Mouse (Mus musculus): ENCODE measurements around the gene Zc3h18. TPM values are rescaled to one million over a fixed set of nuclear protein-coding genes. Genes with fewer than 3 reads are reported as not detected.

Zc3h18 gene
- 10 to 100 TPM; 21.2 to 24.0 (median 22.4) TPM for total RNA-seq (2022)

GRCm38 (mm10) chr8:122376365-122377231, at the start of gene Zc3h18:
Gene Zc3h18, plus strand, starts transcription at chr8:122376609.
- DNase-seq (ENCODE audit: low spot score): peak; percentile 98

GRCm38 (mm10) chr8:122329072-122329471, 47.3 kb upstream of the Zc3h18 start:
- DNase-seq (ENCODE audit: low spot score): no peak

- DNase-seq (ENCODE audit: low spot score): no peak
These were observed 46.7 kb upstream of the Zc3h18 start for GRCm38 (mm10) chr8:122329553-122330239.

DNA sequence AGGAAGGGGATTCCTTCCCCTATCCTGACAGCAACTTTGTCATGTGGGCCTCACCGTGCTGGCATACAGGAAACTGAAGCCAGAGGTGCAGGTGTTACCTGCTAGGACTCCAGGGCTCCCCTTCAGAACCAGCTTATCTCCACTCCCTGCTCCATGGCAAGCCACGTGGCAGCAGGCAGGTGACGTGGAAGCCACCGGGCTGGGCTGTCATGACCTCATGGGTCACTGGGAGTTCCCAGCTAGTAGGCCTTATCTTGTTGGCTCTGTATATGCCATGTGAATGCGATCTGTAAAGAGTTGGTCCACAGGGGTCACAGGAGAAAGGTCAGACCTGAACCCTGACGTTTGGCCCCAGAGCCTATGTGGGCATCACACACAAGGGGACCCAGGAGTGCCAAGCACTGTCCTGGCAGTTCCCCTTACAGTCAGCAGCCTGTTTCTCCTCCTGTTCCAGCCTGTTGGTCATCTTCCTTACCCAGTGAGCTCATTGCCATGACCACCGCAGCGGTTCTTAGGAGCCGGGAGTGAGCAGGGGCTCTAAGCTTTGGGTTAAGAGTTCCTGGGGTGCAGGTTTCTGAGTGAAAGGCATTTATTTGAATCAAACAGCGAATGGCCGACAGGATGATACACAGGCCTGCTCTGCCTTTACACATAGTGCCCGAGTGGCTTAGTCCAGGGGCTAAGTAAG, 45.8 kb upstream of the Zc3h18 start:
- DNase-seq (ENCODE audit: low spot score): no peak

DNA sequence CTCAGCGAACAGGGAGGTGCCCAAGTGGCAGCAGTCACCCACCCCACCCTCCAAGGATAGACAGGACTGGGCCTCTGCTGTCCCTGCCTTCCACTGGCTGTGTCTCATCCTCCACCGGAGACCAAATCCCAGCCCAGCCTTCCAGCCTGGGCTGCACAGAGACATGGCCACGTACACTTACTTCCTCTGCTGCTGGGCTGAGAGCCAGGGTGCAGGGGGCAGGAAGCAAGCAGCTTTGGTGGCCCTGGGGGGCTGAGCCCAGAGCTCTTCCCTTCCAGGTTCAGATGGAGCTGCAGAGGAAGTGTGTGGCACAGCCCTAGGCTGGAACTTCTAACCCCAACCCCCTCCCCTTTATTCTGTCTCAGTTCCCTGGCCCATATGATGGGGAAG, 45.3 kb upstream of the Zc3h18 start:
- DNase-seq (ENCODE audit: low spot score): peak; percentile 73

DNA sequence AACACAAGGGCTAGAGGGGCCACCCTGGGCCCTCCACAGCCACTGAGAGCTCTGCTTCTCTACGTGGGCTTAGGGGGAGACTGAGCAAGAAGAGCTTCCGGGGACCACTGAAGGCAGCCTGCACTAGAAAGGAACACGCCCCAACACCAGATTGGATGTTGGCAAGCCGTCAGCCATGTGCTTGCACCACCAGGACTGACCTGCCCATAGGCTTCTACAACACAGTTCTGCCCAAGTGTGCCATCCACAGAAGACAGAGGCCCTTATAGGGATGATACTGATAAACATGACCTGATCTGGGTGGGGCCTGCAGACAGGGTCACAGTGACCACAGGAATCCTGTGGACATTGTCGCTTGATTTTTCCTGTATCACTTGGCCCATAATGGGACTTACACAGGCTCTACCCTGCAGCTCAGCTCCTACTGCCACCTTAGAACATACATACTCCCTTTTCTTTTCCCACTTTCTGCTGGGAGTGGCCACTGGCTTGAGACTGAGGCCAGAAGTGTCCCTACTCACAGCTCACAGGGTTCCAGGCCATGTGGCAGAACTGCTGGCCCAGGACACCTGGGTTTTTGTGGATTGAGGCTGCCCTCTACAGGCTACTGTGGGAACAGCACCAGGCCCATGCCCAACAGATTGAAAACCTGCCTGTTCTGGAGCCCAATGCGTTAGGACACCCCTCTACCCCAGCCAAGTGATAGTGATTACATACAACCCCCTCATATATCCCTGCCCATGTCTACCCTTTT, 43.5 kb upstream of the Zc3h18 start:
- DNase-seq (ENCODE audit: low spot score): peak; percentile 88

- DNase-seq (ENCODE audit: low spot score): no peak
These were observed 42.9 kb upstream of the Zc3h18 start for GRCm38 (mm10) chr8:122333531-122333930.

DNA sequence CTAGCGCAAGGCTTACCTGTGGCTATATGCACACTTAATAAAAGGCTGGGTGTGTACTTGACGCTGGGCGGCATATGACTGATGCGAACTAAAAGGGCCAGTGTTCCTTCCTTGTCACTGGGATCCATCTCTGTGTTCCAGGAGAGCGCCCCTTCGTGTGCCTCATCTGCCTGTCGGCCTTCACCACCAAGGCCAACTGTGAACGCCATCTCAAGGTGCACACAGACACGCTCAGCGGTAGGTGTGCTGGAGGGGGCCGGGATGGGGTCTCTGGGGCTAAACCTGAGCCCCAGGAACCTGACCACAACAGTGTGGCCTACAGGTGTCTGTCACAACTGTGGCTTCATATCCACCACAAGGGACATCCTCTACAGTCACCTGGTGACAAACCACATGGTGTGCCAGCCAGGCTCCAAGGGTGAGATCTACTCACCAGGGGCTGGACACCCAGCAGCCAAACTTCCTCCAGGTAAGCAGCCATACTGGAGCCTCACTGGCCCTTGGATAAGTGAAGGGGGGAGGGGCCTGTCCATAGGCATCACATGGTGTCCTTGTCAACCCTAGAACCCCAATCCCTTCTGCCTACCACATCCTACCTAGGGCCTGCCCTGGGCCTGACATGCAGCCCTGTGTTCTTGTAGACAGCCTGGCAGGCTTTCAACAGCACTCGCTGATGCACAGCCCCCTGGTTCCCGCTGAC, 41.5 kb upstream of the Zc3h18 start:
- no peak for DNase-seq (ENCODE audit: low spot score)

DNA sequence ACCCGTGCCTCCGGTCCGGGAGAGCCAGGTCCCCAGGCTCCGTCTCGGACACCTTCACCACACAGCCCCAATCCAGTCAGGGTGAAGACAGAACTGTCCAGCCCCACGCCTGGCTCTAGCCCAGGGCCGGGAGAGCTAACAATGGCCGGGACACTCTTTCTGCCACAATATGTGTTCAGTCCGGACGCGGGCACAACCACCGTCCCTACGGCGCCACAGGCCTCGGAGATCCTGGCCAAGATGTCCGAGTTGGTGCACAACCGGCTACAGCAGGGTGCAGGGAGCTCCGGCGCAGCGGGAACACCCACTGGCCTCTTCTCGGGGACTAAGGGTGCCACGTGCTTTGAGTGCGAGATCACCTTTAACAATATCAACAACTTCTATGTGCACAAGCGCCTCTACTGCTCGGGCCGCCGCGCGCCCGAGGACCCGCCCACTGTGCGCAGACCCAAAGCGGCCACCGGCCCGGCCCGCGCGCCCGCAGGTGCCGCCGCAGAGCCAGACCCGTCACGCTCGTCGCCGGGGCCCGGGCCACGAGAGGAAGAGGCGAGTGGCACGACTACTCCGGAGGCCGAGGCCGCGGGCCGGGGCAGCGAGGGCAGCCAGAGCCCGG, 40.7 kb upstream of the Zc3h18 start:
- DNase-seq (ENCODE audit: low spot score): no peak

- DNase-seq (ENCODE audit: low spot score): no peak
These were observed 40.0 kb upstream of the Zc3h18 start for GRCm38 (mm10) chr8:122336251-122336910.

DNA sequence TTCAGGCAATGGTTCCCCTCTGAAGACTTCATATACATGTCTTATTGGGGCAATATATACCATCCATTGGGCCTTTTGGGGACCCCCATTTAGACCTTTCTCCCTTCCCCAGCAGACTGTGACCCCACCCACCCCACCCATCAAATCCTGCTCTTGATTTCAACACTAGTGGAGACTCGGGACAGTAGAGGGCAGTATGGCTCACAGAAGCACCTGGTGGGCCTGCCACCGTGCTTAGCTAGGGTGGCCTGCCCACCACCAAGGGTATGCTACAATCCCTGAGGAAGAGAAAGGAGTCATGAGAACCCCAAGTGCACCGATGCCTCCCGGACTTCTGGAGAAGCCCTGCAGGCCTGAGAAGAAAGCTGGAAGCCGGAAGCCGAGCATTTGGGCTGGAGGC, 37.6 kb upstream of the Zc3h18 start:
- no peak for DNase-seq (ENCODE audit: low spot score)

DNA sequence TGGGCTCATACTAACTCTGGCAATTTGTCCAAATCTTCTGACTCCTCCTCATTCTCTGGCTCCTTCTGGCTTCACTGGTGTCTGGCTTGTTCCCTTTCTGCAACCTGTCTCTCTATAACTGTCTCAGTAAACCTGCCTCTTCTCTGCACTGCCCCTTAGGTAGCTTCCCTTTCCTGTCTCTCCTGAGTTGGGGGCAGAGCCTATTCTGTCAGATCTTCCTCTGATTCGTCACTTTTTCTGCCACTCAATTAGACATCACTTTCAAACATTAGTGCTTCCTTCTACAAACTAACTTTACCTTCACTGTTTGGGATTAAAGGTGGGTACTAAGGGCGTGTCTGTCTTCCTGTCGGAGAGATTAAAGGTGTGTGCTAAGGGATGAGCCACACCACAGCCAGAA, 35.6 kb upstream of the Zc3h18 start:
- no peak for DNase-seq (ENCODE audit: low spot score)

DNA sequence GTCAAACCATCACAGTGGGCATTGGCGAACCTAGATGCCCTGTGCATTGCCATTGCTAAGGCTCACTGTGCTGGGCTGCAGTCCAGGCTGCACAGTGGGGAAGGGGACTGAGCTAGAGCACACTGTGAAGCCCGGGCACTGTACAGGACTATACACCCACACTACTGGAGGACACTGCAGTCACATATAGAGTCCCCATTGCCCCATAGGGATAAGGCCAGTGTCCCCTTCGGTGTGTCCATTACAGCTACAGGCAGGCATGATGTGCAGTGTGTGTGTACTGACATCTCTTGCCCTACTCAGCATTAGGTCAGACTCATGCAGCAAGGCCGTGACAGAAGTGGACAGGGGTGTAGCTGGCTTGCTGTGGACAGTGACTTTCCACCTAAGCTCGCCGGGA, 34.6 kb upstream of the Zc3h18 start:
- no peak for DNase-seq (ENCODE audit: low spot score)

DNA sequence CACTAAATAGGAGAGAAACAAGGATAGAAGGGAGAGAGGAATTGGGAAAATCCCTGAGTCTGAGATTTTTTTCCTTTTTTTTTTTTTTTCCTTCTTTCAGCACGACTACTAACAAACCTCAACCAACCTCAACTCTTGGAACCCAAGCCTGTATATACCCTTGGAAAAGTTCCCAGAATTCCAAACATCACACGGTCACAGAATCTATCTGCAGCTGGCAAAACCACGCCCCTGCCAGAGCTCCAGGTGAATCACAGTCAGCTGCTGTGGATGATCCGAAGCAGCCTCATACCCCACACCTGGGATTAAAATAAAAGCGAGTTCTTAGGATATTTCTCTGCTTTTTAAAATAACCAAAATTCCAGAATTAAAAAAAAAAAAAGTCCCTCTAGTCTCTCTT, 34.0 kb upstream of the Zc3h18 start:
- no peak for DNase-seq (ENCODE audit: low spot score)

DNA sequence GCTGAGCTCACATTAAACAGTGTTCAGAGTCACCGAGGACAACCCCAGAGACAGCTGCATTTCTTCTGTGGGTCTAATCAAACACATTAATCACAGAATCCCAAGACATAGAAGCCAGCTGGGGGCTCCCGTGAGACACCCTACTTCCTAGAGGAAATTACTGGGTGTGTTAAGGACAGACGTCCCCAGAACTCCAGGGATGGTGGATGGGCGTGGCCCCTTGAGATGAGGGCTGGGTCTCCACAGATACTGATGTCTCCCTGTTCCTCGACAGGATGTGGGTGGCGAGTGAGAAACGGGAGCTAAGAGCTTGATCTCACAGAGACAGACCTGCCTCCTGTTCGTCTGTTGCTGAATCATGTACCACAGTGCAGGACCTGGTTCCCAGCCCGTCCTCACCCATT, 33.6 kb upstream of the Zc3h18 start:
- peak; percentile 55 for DNase-seq (ENCODE audit: low spot score)

GRCm38 (mm10) chr8:122343341-122343740, 33.1 kb upstream of the Zc3h18 start:
- no peak for DNase-seq (ENCODE audit: low spot score)

GRCm38 (mm10) chr8:122343758-122344157, 32.7 kb upstream of the Zc3h18 start:
- DNase-seq (ENCODE audit: low spot score): no peak

DNA sequence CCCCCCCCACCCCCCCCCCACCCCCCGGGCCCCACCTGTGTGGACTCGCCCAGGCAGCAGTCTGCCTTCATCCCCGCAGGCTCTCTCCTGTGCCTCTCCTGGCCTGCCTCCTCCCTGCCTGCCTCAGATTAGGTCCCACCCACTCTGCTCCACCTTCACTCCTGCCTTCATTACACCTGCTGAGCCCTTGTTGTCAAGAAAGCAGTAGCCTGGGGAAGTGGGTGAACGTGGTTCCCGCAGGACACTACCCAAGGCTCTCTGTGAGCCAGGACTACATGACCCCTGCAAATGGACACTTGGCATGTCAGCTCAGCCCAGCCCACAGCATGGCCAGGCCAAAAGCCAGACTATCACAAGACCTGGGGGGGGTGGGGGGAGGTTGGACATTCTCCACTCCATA, 32.2 kb upstream of the Zc3h18 start:
- no peak for DNase-seq (ENCODE audit: low spot score)

- no peak for DNase-seq (ENCODE audit: low spot score)
These were observed 31.0 kb upstream of the Zc3h18 start for GRCm38 (mm10) chr8:122345181-122346095.
